Mouse (Mus musculus) lung, postnatal 0 days (tissue): ENCODE results near the gene L3mbtl1. TPM values are rescaled to one million over a fixed set of nuclear protein-coding genes. Genes with fewer than 3 reads are reported as not detected.

Experiments used
- ATAC-seq: fragments of 200-750 bp; cut with Nextera tagmentation; 2 replicates; pipeline ENCODE4 v1.8.0; 2017; ENCODE audit warnings: moderate library complexity
- DNase-seq: peaks from one replicate; pipeline ENCODE4 v3.0.0-alpha.2; 2016; ENCODE audit warnings: low spot score
- H3K27ac ChIP-seq: fragments of 300-500 bp; sonication (generic); 2 replicates; pipeline ENCODE4 v1.5.1; 2014; ENCODE audit warnings: antibody characterized with exemption, mild to moderate bottlenecking, low read length, mixed read lengths
- H3K27me3 ChIP-seq: fragments of 300-500 bp; sonication (generic); replicated peaks from 2 replicates; pipeline ENCODE4 v1.6.1; 2014; ENCODE audit warnings: low read length, mixed read lengths; ENCODE audit not compliant: insufficient read depth
- H3K36me3 ChIP-seq: fragments of 300-500 bp; sonication (generic); 2 replicates; pipeline ENCODE4 v1.6.1; 2014; ENCODE audit warnings: low read length, mixed read lengths; ENCODE audit not compliant: insufficient read depth
- H3K4me1 ChIP-seq: fragments of 300-500 bp; sonication (generic); 2 replicates; pipeline ENCODE4 v1.6.1; 2014; ENCODE audit warnings: antibody characterized with exemption, low read depth, low read length, mixed read lengths; ENCODE audit not compliant: insufficient read depth
- H3K4me2 ChIP-seq: fragments of 300-500 bp; sonication (generic); replicated peaks from 2 replicates; pipeline ENCODE4 v1.6.1; 2014; ENCODE audit warnings: low read depth, mild to moderate bottlenecking, low read length, moderate library complexity, mixed read lengths
- H3K4me3 ChIP-seq: fragments of 300-500 bp; sonication (generic); 2 replicates; pipeline ENCODE4 v1.5.1; 2014; ENCODE audit warnings: low read depth, low read length
- H3K9ac ChIP-seq: fragments of 300-500 bp; sonication (generic); replicated peaks from 2 replicates; pipeline ENCODE4 v1.6.1; 2014; ENCODE audit warnings: low read depth, mild to moderate bottlenecking
- H3K9me3 ChIP-seq: fragments of 300-500 bp; sonication (generic); 2 replicates; pipeline ENCODE4 v1.6.1; 2016; ENCODE audit warnings: low read length, mixed read lengths
- CTCF ChIP-seq: IDR thresholded peaks from 2 replicates; pipeline ENCODE4 v1.5.1; 2016; ENCODE audit warnings: antibody characterized with exemption, mild to moderate bottlenecking
- EP300 ChIP-seq: IDR thresholded peaks from 2 replicates; pipeline ENCODE4 v1.6.1; 2016; ENCODE audit warnings: antibody characterized with exemption, mild to moderate bottlenecking, control low read depth
- WGBS: fragments of 180-500 bp; shearing (Covaris S2); extraction: QIAGEN DNeasy Blood & Tissue Kit; methylation state at CpG from one replicate; pipeline ENCODE4 v1.1.7; 2014; 5-methylcytosine and 5-hydroxymethylcytosine counted together
- polyA plus RNA-seq: library from polyadenylated mRNA; unstranded; fragments of >200 nt; fragmentation: Nextera tagmentation; extraction: Ambion mirVana; gene quantifications from 2 replicates; pipeline ENCODE4 v1.2.1, GENCODE M21; 2015

L3mbtl1 gene
- polyA plus RNA-seq, 1 experiment from 2014 or later, result not detected

- Histone ChIP-seq H3K27ac (no peak overlapping the region), H3K4me2 (no peak overlapping the region), H3K36me3 (no peaks in the 10 kb centered on the region), H3K4me1 (peaks cover 4% of the 10 kb centered on the region; the same call in 1 of the 2 replicates), H3K4me3 (no peak overlapping the region), H3K9me3 (no peaks in the 10 kb centered on the region), H3K9ac (no peak overlapping the region), H3K27me3 (0 out of 2 replicates have a peak, but pooled peaks cover 8% of the 10 kb centered on the region)
- WGBS, result 47% methylated on average over 3 of the region's 3 CpGs
- TF ChIP-seq EP300 (no peak), CTCF (no peak)
- DNase-seq (no peak), ATAC-seq (no peak)
Observed at GRCm38 (mm10) chr2:162927918-162928585, 15.2 kb upstream of the L3mbtl1 start.

GRCm38 (mm10) chr2:162929704-162930103 lies 13.6 kb upstream of the L3mbtl1 start:
- Histone ChIP-seq H3K4me2 (no peak overlapping the region), H3K9ac (no peak overlapping the region), H3K9me3 (no peaks in the 10 kb centered on the region), H3K4me1 (peaks cover 4% of the 10 kb centered on the region; the same call in 1 of the 2 replicates), H3K36me3 (no peaks in the 10 kb centered on the region), H3K4me3 (no peak overlapping the region), H3K27me3 (0 out of 2 replicates have a peak, but pooled peaks cover 8% of the 10 kb centered on the region), H3K27ac (no peak overlapping the region)
- ATAC-seq (no peak), DNase-seq (no peak)
- WGBS, result 38% methylated on average over 3 of the region's 3 CpGs
- TF ChIP-seq CTCF (no peak), EP300 (no peak)

GRCm38 (mm10) chr2:162930516-162931122 lies 12.7 kb upstream of the L3mbtl1 start:
- WGBS, result under 1% methylated on average over 18 of the region's 18 CpGs
- Histone ChIP-seq H3K4me3 (peak overlapping the region; percentile 99), H3K4me2 (peak overlapping the region; percentile 79), H3K4me1 (peaks cover 4% of the 10 kb centered on the region; the same call in 1 of the 2 replicates), H3K27me3 (0 out of 2 replicates have a peak, but pooled peaks cover 8% of the 10 kb centered on the region), H3K36me3 (0 out of 2 replicates have a peak, but pooled peaks cover 2% of the 10 kb centered on the region), H3K9me3 (no peaks in the 10 kb centered on the region), H3K27ac (peak overlapping the region; percentile 98), H3K9ac (peak overlapping the region; percentile 100)
- TF ChIP-seq EP300 (no peak), CTCF (no peak)
- DNase-seq (peak; percentile 50), ATAC-seq (no peak)

- Histone ChIP-seq H3K4me1 (peaks cover 4% of the 10 kb centered on the region; the same call in 1 of the 2 replicates), H3K9ac (peak within 1 kb of the TSS; percentile 100), H3K27ac (peak within 1 kb of the TSS; percentile 98), H3K27me3 (0 out of 2 replicates have a peak, but pooled peaks cover 8% of the 10 kb centered on the region), H3K36me3 (peaks cover 3% of the 10 kb centered on the region; the same call in 1 of the 2 replicates), H3K4me2 (peak within 1 kb of the TSS; percentile 79), H3K9me3 (no peaks in the 10 kb centered on the region), H3K4me3 (peak within 1 kb of the TSS; percentile 99)
- WGBS, result under 1% methylated on average over 30 of the region's 68 CpGs
- TF ChIP-seq EP300 (no peak), CTCF (no peak)
- peak; percentile 97 for ATAC-seq
- DNase-seq, result peak; percentile 97
Observed at GRCm38 (mm10) chr2:162931123-162931673, 12.1 kb upstream of the L3mbtl1 start, which contains the start of gene Srsf6. Gene Srsf6 (plus strand): TSS chr2:162931528.

GRCm38 (mm10) chr2:162931674-162932650 lies 11.3 kb upstream of the L3mbtl1 start:
- H3K4me1 ChIP-seq, result peaks cover 4% of the 10 kb centered on the region; the same call in 1 of the 2 replicates
- peak overlapping the region; percentile 79 for H3K4me2 ChIP-seq
- 0 out of 2 replicates have a peak, but pooled peaks cover 8% of the 10 kb centered on the region for H3K27me3 ChIP-seq
- peak overlapping the region; percentile 98 for H3K27ac ChIP-seq
- H3K36me3 ChIP-seq, result peaks cover 3% of the 10 kb centered on the region; the same call in 1 of the 2 replicates
- no peaks in the 10 kb centered on the region for H3K9me3 ChIP-seq
- peak overlapping the region; percentile 100 for H3K9ac ChIP-seq
- under 1% methylated on average over 53 of the region's 103 CpGs for WGBS
- no peak for TF ChIP-seq CTCF
- H3K4me3 ChIP-seq, result peak overlapping the region; percentile 99
- ATAC-seq (peak; percentile 71), DNase-seq (peak; percentile 79)
